Mouse (Mus musculus) E14TG2a.4 (cell line): ENCODE results near the gene Kctd4.

ENCODE experiments used
- CTCF ChIP-seq: conservative IDR thresholded peaks from 2 replicates; pipeline ENCODE4 v1.5.1; 2014; ENCODE audit warnings: low read length
- NANOG ChIP-seq: IDR thresholded peaks from 2 replicates; pipeline ENCODE4 v1.6.1; 2014; ENCODE audit warnings: borderline replicate concordance, low read length, mixed read lengths
- POU5F1 ChIP-seq: IDR thresholded peaks from 2 replicates; pipeline ENCODE4 v1.6.1; 2014; ENCODE audit warnings: low read length, borderline replicate concordance

DNA sequence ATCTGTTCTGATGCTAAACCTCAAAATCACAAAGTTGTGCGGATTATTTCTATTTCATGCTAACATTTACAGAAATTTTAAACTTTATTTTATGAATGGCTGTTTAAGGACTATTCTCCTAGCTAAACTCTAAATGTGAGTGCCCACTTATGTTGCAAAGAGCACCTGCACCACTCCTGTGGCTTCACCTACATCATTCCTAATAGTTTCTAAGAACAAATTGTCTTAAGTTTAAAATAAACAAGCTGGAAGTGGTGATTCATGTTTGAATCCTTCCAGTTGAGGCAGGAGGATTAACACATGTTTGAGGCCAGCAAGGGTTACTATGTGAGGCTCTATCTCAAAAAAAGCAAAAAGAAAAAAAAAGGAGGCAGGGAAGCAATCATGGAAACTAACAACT lies 9.6 kb downstream of the Kctd4 start:
- TF ChIP-seq CTCF (no peak), POU5F1 (no peak), NANOG (no peak)
